Mouse (Mus musculus) thymus, postnatal 14 days (tissue): ENCODE measurements at regions not wholly inside any gene's neighbourhood (a gene's known extent, or its start where the extent isn't known, plus 50 kb on each side); places are given as distances from the start of the nearest gene placed in this dataset.

Experiments used
- DNase-seq: peaks from one replicate; pipeline ENCODE4 v3.0.0; 2021

DNA sequence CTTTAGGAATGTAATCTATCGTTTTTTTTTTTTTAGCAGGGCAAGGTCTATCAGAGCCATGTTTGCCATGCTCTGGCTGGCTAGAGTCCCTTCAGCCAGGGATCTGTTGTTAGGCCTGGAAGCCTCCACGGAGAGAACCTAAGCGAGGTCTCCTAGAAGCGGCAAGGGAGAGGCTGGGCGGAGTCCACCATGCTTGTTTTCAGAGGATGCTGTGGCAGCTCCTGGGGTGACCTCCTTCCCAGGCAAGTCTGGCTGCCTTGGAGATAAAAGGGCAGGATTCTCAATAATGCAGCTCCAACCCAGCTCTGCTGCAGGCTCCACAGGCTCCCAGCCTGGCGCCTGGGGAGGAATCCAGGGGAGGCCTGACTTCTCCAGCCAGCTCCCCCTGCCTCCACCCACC is 86.2 kb upstream of the Csf3r start:
- DNase-seq, result no peak

DNA sequence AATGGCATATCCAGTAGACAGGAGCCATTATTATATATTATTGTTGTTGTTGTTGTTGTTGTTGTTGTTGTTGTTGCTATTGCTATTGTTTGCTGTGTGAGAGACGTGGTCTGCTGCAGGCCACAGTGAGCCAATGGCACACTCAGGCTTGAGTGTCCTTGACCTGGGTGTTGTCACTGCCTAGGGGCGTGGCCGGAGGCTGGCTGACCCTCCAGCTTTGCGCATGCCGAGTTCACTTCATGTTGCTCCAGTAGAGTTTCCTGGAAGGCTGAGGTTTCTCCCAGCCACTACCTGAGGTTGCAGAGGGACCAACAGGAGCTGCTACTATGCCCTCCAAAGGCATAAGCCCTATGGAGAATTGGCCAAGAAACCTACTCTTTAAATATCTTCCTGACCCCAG is 83.1 kb upstream of the Csf3r start:
- DNase-seq, result no peak

DNA sequence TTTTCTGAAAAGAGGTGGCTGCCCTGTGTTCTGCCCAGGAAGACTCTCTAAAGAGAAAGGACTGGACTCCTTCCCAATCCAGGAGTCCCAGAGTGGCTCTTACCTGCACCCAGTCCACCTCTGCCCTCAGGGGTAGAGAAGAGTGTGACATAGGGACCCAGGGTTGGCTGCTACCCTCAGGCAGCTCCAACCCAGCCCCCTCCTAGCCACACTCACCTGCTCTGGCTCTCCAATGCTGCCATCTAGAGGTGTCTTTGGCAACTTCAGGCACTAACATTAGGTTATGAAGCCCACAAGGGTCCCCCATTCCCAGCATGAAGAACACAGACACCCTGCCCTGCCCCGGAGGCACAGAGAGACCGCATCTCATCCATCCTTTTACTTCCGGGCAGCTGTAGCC is 82.4 kb upstream of the Csf3r start:
- peak; percentile 10 for DNase-seq

DNA sequence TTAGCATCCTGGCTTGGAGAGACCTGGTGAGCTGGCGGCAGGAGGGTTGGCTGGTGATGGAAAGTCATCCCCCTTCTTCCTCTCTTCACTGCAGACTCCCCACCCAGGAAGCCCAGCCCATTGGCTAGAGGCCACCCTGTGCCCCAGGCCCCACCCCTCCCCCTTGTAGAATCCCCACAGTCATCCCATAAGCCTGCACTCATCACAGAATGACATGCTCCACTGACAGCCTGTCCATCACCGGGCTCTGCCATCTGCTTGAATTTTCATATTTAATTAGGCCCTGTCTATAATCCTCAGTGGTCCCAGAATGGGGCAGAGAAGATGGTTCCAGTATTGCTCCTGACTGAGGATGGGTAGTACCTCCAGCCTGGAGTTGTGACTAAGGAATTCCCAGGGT is 79.3 kb upstream of the Csf3r start:
- no peak for DNase-seq

DNA sequence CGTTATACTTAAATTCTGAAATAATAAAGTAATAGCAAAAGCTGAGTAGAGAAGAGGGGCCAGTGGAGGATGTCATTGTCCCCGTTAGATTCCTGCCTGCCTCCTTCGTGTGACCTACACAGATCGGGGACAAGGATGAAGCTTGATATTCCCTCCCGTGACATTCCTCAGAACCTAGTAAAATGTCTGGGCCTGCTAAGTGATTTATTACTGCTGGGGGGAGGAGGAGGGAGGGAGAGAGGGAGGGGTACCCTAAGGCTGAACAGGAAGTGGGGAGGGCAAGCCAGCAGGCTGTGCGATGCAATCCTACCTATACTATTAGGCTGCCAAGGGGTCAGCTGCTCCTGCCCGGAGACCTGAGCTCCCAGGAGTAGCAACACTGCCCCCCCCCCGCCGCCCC is 64.9 kb upstream of the Csf3r start:
- DNase-seq, result no peak

DNA sequence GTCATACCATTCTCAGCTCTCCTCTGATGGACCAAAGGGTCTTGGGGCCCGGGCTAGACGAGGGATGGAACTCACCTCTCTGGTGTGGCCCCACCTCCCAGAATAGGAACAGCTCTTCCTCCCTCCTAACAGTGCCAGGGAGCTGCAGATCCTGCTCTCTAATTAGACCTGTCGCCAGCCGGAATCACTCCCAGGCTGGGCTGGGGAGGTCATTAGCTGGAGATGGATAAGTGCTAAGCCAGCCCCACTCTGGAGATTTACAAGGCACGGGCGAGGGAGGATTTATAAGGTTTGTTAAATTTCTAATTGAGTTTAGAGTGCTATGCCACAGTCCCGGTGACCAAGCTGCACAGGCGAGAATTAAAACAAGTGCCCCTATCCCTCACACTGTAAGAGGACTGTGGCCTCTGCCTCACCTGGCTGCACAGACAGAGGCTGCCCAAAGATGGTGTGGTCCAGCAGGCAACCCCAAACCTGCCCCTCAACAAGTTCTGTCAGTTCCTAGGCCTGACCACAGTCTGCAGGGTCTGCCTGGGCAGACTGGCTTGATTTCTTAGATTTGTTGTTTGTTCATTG is 63.6 kb upstream of the Csf3r start:
- no peak for DNase-seq

DNA sequence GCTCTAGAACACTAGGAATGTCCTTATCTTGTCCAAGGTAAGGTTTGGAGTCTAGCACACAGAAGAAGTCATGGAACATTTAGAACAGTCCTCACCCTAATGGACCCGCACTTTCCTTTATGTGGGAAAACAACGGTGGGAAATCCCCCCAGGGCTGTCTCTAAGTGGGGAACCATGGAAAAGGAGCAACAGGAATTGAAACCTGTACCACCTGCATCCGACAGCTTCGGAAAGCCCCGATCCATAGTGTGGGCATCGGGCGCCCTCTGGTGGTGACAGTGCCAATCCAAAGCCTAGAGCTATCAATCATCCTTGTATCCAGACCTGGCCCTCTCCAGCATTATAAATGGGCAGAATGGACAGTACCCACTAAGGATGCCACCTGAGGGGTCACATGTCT is 61.7 kb upstream of the Csf3r start:
- peak; percentile 66 for DNase-seq
